Mouse (Mus musculus) leukemia stem cell, adult 10-12 weeks (primary cell): ENCODE measurements around the gene Il6ra. TPM values are rescaled to one million over a fixed set of nuclear protein-coding genes. Genes with fewer than 3 reads are reported as not detected.

Source experiments
- polyA plus RNA-seq: library from polyadenylated mRNA; stranded (reverse); fragments of >175 nt; gene quantifications from 2 replicates; pipeline ENCODE4 v1.2.3, GENCODE M21; 2012; ENCODE audit warnings: low replicate concordance

The Il6ra gene
- 5.9 and 8.4 TPM in 2 replicates for polyA plus RNA-seq

GRCm38 (mm10) chr3:89912543-89913391 is at the start of gene Il6ra:
Gene Il6ra (minus strand): TSS chr3:89913196.

GRCm38 (mm10) chr3:89830815-89831591 is 82.0 kb downstream of the Il6ra start, which contains the start of gene She:
Gene She (plus strand): TSS chr3:89831370.

Other genes with a start within 250 kb of the Il6ra start
- 12.2 and 21.7 TPM in 2 replicates for gene Adar, start 198.2 kb downstream of the Il6ra start, polyA plus RNA-seq
- 0.30 and 0.34 TPM in 2 replicates for gene Chrnb2, start 148.6 kb downstream of the Il6ra start, polyA plus RNA-seq
- gene Ube2q1, start 139.6 kb downstream of the Il6ra start, polyA plus RNA-seq: 42.6 and 81.4 TPM in 2 replicates
- gene She, start 81.8 kb downstream of the Il6ra start, polyA plus RNA-seq: 0.24 and 0.33 TPM in 2 replicates
- 1.8 and 6.2 TPM in 2 replicates for gene Atp8b2, start 50.3 kb upstream of the Il6ra start, polyA plus RNA-seq
- gene Hax1, start 85.6 kb upstream of the Il6ra start, polyA plus RNA-seq: 8.6 and 32.9 TPM in 2 replicates
- 1.9 and 19.3 TPM in 2 replicates for gene 4933434E20Rik, start 138.4 kb upstream of the Il6ra start, polyA plus RNA-seq
- gene Ubap2l, start 139.4 kb upstream of the Il6ra start, polyA plus RNA-seq: 141 and 192 TPM in 2 replicates
- 36.5 and 81.5 TPM in 2 replicates for gene Tpm3, start 159.5 kb upstream of the Il6ra start, polyA plus RNA-seq
- not detected in 2 replicates for gene Nup210l, start 190.9 kb upstream of the Il6ra start, polyA plus RNA-seq